Mouse (Mus musculus) small intestine, adult 2 months (tissue): ENCODE results near the gene Tmem239.

ENCODE experiments used
- CTCF ChIP-seq: fragments of 200-500 bp; IDR thresholded peaks from 2 replicates; pipeline ENCODE4 v1.5.1; 2012; ENCODE audit warnings: low read depth, mild to moderate bottlenecking, control low read depth, inconsistent platforms, low read length, moderate library complexity, mixed read lengths; ENCODE audit not compliant: insufficient replicate concordance, insufficient read length; ENCODE audit errors: extremely low read depth
- POLR2A ChIP-seq: fragments of 200-500 bp; IDR thresholded peaks from 2 replicates; pipeline ENCODE4 v1.6.1; 2012; ENCODE audit warnings: low read depth, mild to moderate bottlenecking, control low read depth, inconsistent platforms, low read length, moderate library complexity

GRCm38 (mm10) chr2:130438861-130439260 lies 32.6 kb downstream of the Tmem239 start:
- TF ChIP-seq POLR2A (no peak), CTCF (no peak)
